24 mouse cellular contexts compared by ENCODE assay signal in the genomic region with DNA sequence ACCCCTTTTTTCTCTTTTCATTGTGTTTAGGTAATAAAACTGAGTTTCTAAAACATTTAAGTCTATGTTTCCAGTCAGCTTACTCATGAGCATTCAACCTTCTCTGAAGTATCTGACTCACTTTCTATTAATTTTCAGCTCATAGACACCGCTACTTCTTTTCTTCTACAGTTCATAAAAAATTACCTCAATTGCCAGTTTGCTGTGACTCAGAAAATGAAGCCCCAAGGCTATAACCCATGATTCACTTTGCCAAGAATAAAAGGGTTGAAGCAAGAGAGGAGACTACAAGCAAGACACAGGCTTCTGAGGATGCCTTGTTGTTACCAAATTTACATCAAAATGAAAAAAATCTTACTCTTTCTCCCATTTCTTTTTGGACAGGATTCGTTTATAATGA.
DNase-seq lines count a peak whose midpoint lies in the region; ATAC-seq and TF ChIP-seq lines count a peak whose summit lies in the region.
"Had no signal": no experiment of that assay in that cellular context is flagged by ENCODE, and none has a peak within 500 bp of the region (broad histone marks: within the 10 kb centered on the region; RNA-seq: fewer than 3 reads in every experiment).

No protein-coding gene starts in this region.

- no peak for TF ChIP-seq CTCF in Patski (IDR thresholded peaks at IDR 0.05)

- POLR2A ChIA-PET in Patski (lab: Charles Lee), result no interaction called here

- CTCF ChIA-PET in Patski (lab: Charles Lee), result no interaction called here

- H3K27me3 ChIP-seq in Patski, result no peaks in the 10 kb centered on the region
- H3K27me3 ChIP-seq: embryonic facial prominence, embryonic 12.5 days; embryonic facial prominence, embryonic 15.5 days; forebrain, embryonic 13.5 days; hindbrain, embryonic 13.5 days; intestine, embryonic 15.5 days had no signal

- peak; percentile 93 for ATAC-seq in Patski
- ATAC-seq in granulocyte monocyte progenitor cell, adult 5-6 weeks (replicated peaks; ENCODE audit: poor library complexity, severe bottlenecking), result no peak
- ATAC-seq: CD4-positive, CD25-positive, alpha-beta regulatory T cell, adult 4 months; forebrain, embryonic 13.5 days; forebrain, embryonic 16.5 days; hindbrain, embryonic 16.5 days; intestine, embryonic 15.5 days had no signal

- in situ Hi-C loops in Patski (cut with MboI; ENCODE audit: low pct_unique_long_range_greater_than_20kb), result no loop called here

- peak; percentile 3 for DNase-seq in adrenal gland, adult 2 months
- DNase-seq in adrenal gland, postnatal 4 days (ENCODE audit: low spot score in 2 of 2), result no peak
- DNase-seq in Patski (ENCODE audit: low read depth, low spot score), result peak; percentile 88
- peak; percentile 18 for DNase-seq in fibroblast of lung, adult 2 months (ENCODE audit: low read depth)
- DNase-seq in ovary, postnatal 36 days (ENCODE audit: low spot score), result no peak
- DNase-seq: adrenal gland, adult 8-10 months; adrenal gland, postnatal 25 days; cerebellum, adult 11 months; cerebellum, adult 2 months; cerebellum, adult 9-11 months; cerebellum, postnatal 25 days; gastrocnemius, postnatal 10 days; gastrocnemius, postnatal 36 days; heart, adult 11 months; kidney, adult 11 months had no signal

Comparison
In these comparisons a context has a peak if more than half of its experiments do, and no peak if none do; other contexts are left out.
1. DNase-seq: peak in adrenal gland, adult 2 months (single experiment), Patski (single experiment) and fibroblast of lung, adult 2 months (single experiment); none in adrenal gland, postnatal 4 days (0 of 2) and ovary, postnatal 36 days (single experiment).